ENCODE assay signal across 8 mouse cellular contexts in the genomic region with DNA sequence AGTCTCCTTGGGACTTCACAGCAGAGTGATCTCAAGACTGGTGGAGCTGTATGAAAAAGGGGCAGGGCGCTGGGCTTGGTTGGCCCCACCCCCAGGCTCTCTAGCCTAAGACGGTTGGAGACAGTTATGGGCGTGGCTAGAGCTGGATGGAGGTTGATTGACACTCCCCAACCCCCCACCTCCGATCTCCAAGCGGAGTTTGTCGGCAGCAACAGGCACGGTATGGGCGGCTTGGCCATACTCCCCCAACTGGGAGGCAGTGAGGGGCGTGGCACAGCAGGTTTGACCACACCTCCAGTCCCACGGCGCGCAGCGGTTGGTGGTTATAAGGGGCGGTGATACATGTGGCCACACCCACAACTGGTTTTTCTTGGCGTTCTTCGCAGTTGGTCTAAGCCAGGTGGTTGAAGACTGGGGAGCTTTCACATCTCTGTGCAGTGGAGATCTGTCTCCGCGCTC.
DNase-seq lines count a peak whose midpoint lies in the region; ATAC-seq lines count a peak whose summit lies in the region.

No protein-coding gene starts in this region.

- H3K9me3 ChIP-seq in heart, embryonic 10.5 days = no peaks in the 10 kb centered on the region
- no peaks in the 10 kb centered on the region for H3K9me3 ChIP-seq in kidney, embryonic 14.5 days (ENCODE audit: control insufficient read depth, low read length)
- H3K9me3 ChIP-seq in neural tube, embryonic 14.5 days (ENCODE audit: control insufficient read depth, low read length) = no peaks in the 10 kb centered on the region

- peaks cover 15% of the 10 kb centered on the region for H3K4me1 ChIP-seq in heart, embryonic 10.5 days
- H3K4me1 ChIP-seq in kidney, embryonic 14.5 days (ENCODE audit: control insufficient read depth, insufficient read depth, low read length) = 0 out of 2 replicates have a peak, but pooled peaks cover 2% of the 10 kb centered on the region
- no peaks in the 10 kb centered on the region for H3K4me1 ChIP-seq in neural tube, embryonic 14.5 days (ENCODE audit: control insufficient read depth, insufficient read depth, low read length)

- DNase-seq in heart, adult 11 months = peak; percentile 96
- no peak for DNase-seq in heart, adult 8-10 months (ENCODE audit: low spot score)
- peak; percentile 83 for DNase-seq in embryo, embryonic 9.5 days (ENCODE audit: extremely low spot score)
- DNase-seq in heart, embryonic 10.5 days (ENCODE audit: low spot score) = peak; percentile 97
- peak; percentile 67 to 73 for DNase-seq in lung, adult 18-20 months
- peak; percentile 18 to 45 for DNase-seq in thymus, adult 18-20 months

- H3K4me2 ChIP-seq in kidney, embryonic 14.5 days (replicated peaks; ENCODE audit: low read depth, low read length) = peak overlapping the region; percentile 44
- peak overlapping the region; percentile 39 for H3K4me2 ChIP-seq in neural tube, embryonic 14.5 days (ENCODE audit: low read depth, low read length)

- no peaks in the 10 kb centered on the region for H3K36me3 ChIP-seq in heart, embryonic 10.5 days
- no peaks in the 10 kb centered on the region for H3K36me3 ChIP-seq in kidney, embryonic 14.5 days (ENCODE audit: control insufficient read depth, insufficient read depth, low read length)
- H3K36me3 ChIP-seq in neural tube, embryonic 14.5 days (ENCODE audit: control insufficient read depth, insufficient read depth, low read length) = no peaks in the 10 kb centered on the region

- H3K27me3 ChIP-seq in heart, embryonic 10.5 days (ENCODE audit: insufficient read depth, poor library complexity, severe bottlenecking) = peaks cover 52% of the 10 kb centered on the region
- H3K27me3 ChIP-seq in kidney, embryonic 14.5 days (ENCODE audit: control insufficient read depth, insufficient read depth, low read length) = peaks cover 3% of the 10 kb centered on the region
- no peaks in the 10 kb centered on the region for H3K27me3 ChIP-seq in neural tube, embryonic 14.5 days (ENCODE audit: control insufficient read depth, insufficient read depth, low read length)

- ATAC-seq in kidney, embryonic 14.5 days (ENCODE audit: low FRiP score, low TSS enrichment) = peak; percentile 90
- peak; percentile 56; the same call in 1 of the 2 replicates for ATAC-seq in neural tube, embryonic 14.5 days (ENCODE audit: low read depth)

- H3K4me3 ChIP-seq in heart, embryonic 10.5 days = peak overlapping the region; percentile 50
- H3K4me3 ChIP-seq in kidney, embryonic 14.5 days (ENCODE audit: low read length) = peak overlapping the region; percentile 13; the same call in 1 of the 2 replicates
- peak overlapping the region; percentile 10; the same call in 1 of the 2 replicates for H3K4me3 ChIP-seq in neural tube, embryonic 14.5 days (ENCODE audit: low read depth, low read length)

- H3K9ac ChIP-seq in kidney, embryonic 14.5 days (ENCODE audit: low read depth, low read length) = no peak overlapping the region; the same call in 1 of the 2 replicates
- no peak overlapping the region for H3K9ac ChIP-seq in neural tube, embryonic 14.5 days (replicated peaks; ENCODE audit: low read depth, low read length)

- no peak overlapping the region for H3K27ac ChIP-seq in heart, embryonic 10.5 days
- H3K27ac ChIP-seq in kidney, embryonic 14.5 days (ENCODE audit: low read depth, low read length) = no peak overlapping the region
- H3K27ac ChIP-seq in neural tube, embryonic 14.5 days (ENCODE audit: low read depth, low read length) = no peak overlapping the region

- 4% methylated on average over 18 of the region's 18 CpGs for WGBS in heart, embryonic 10.5 days
- 6% methylated on average over 18 of the region's 18 CpGs for WGBS in kidney, embryonic 14.5 days
- 8% methylated on average over 18 of the region's 18 CpGs for WGBS in neural tube, embryonic 14.5 days
